Mouse (Mus musculus): Measurements from ENCODE around the gene Cyp26b1. TPM values are rescaled to one million over a fixed set of nuclear protein-coding genes. Genes with fewer than 3 reads are reported as not detected.

Cyp26b1 gene
- 12.9 and 32.5 TPM in 2 replicates for polyA plus RNA-seq (2012; rRNA removed)

DNA sequence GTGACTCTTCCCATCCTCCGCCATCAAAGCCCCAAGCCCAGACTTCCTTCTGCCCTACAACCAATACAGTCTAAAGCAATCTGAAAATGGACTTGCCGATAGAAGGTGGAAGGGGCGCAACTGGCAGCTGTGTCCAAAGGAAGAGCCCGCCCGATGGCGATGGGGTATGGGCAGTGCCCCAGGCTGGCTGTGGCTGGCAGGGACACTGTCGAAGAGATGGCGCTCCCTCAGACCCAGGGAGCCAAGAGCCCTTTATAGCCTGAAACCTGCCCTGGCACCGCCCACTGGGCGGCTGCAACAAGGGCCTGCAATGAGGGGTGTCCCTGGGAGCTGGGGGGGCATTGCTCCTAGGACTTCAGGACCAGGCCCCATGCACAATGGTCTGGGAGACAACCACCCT lies at the start of gene Cyp26b1:
Gene Cyp26b1, minus strand, starts transcription at position 216 of the 400 bp plus-strand sequence.

